Mouse (Mus musculus) lung, adult 2 months (tissue): ENCODE results near the gene Ogdh. TPM values are rescaled to one million over a fixed set of nuclear protein-coding genes. Genes with fewer than 3 reads are reported as not detected.
A peak's percentile ranks its signal among the peaks of the same experiment; 100 is the strongest.
"Not testable (repeated sequence)": the region's sequence is repeated elsewhere in the genome, so short reads cannot be mapped to it uniquely, and the experiment has no call there.

Experiments used
- DNase-seq: peaks from one replicate; pipeline ENCODE4 v3.0.0; 2022
- H3K4me1 ChIP-seq: fragments of 200-500 bp; 2 replicates; pipeline ENCODE4 v1.6.1; 2011; ENCODE audit warnings: low read length; ENCODE audit not compliant: control insufficient read depth, insufficient read depth
- H3K4me3 ChIP-seq: fragments of 200-500 bp; replicated peaks from 2 replicates; pipeline ENCODE3; 2011; ENCODE audit warnings: low read depth, mild to moderate bottlenecking, control low read depth, low read length; ENCODE audit errors: extremely low read depth
- CTCF ChIP-seq: fragments of 200-500 bp; IDR thresholded peaks from 2 replicates; pipeline ENCODE4 v1.5.1; 2011; ENCODE audit warnings: mild to moderate bottlenecking, low read length, control low read depth; ENCODE audit not compliant: insufficient read depth
- POLR2A ChIP-seq: fragments of 200-500 bp; IDR thresholded peaks from 2 replicates; pipeline ENCODE4 v1.6.1; 2011; ENCODE audit warnings: low read depth, mild to moderate bottlenecking, control low read depth, low read length, borderline replicate concordance; ENCODE audit errors: extremely low read depth
- WGBS: fragments of 180-500 bp; shearing (Covaris S2); methylation state at CpG from one replicate; pipeline ENCODE4 v1.1.7; 2018; 5-methylcytosine and 5-hydroxymethylcytosine counted together
- polyA plus RNA-seq: library from polyadenylated mRNA; depleted of rRNA; stranded (reverse); fragments of >200 nt; gene quantifications from 2 replicates; pipeline ENCODE4 v1.2.3, GENCODE M21; 2012

The Ogdh gene
- polyA plus RNA-seq, 1 experiment, result 181 TPM

- Histone ChIP-seq H3K4me3 (no peak overlapping the region), H3K4me1 (no peaks in the 10 kb centered on the region)
- no peak for TF ChIP-seq CTCF
- TF ChIP-seq POLR2A, result no peak
- no peak for DNase-seq
- WGBS, result 84% methylated on average over 4 of the region's 4 CpGs
Observed at GRCm38 (mm10) chr11:6336689-6337088, 45.3 kb downstream of the Ogdh start.

DNA sequence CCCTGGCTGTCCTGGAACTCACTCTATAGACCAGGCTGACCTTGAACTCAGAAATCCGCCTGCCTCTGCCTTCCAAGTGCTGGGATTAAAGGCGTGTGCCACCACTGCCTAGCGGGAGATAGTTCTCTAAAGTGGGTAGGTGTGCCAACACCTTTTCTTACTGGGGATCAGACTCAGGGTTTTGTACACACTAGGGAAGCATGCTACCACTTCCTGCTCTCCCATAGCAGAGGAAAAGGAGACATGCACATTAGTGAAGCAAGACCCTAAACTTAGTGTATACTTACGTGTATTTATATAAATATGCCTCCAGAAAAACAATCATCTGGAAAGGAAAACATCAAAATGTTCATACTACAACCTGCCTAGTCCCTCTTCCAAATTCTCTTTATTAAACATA, 54.5 kb downstream of the Ogdh start:
- WGBS, result 94% methylated on average over 4 of the region's 4 CpGs
- Histone ChIP-seq H3K4me3 (no peak overlapping the region), H3K4me1 (no peaks in the 10 kb centered on the region)
- TF ChIP-seq CTCF (no peak), POLR2A (no peak)
- DNase-seq, result no peak

- no peak for DNase-seq
- Histone ChIP-seq H3K4me1 (no peaks in the 10 kb centered on the region), H3K4me3 (no peak overlapping the region)
- TF ChIP-seq POLR2A, result no peak
- 77% methylated on average over 7 of the region's 7 CpGs for WGBS
Observed at GRCm38 (mm10) chr11:6346966-6347365, 55.5 kb downstream of the Ogdh start.

DNA sequence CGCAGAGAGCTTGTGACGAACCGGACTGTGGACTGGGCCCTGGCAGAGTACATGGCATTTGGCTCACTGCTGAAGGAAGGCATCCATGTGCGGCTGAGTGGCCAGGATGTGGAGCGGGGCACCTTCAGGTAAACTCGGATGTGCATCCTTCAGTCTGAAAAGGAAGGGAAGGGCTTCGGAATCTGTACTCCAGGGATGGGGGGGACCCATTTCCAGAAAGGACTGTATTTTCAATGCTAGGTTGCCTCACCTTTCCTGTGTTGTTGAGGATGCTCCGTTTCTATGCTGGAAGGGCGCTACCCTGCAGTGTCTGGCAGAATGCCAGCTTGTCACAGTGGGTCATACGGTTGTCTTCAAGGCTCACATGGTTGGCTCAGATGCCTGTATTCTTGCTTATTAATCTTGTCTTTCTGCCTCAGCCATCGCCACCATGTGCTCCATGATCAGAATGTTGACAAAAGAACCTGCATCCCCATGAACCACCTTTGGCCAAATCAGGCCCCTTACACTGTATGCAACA, 57.3 kb downstream of the Ogdh start:
- TF ChIP-seq POLR2A, result no peak
- no peak for TF ChIP-seq CTCF
- Histone ChIP-seq H3K4me1 (no peaks in the 10 kb centered on the region), H3K4me3 (no peak overlapping the region)
- DNase-seq, result no peak
- WGBS, result 84% methylated on average over 11 of the region's 11 CpGs

DNA sequence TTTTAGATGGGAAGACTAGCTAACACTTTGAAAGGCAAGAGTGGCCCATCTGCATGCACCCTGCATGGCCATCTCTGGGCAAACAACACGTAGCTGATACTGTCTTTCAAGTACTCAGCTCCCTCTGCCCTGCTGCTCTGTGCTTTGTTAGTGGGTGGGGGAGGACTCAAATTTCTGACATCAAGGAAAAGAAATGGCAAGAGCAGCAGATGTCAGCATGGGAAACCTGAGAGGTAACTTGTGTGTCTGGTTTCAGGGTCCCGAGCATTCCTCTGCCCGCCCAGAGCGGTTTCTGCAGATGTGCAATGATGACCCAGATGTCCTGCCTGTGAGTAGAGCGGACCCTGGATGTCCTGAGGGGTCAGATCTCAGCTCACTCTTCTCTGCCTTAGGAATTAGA, 58.2 kb downstream of the Ogdh start:
- TF ChIP-seq CTCF (no peak), POLR2A (no peak)
- no peak for DNase-seq
- Histone ChIP-seq H3K4me1 (no peaks in the 10 kb centered on the region), H3K4me3 (no peak overlapping the region)
- 97% methylated on average over 5 of the region's 5 CpGs for whole genome bisulfite sequencing

DNA sequence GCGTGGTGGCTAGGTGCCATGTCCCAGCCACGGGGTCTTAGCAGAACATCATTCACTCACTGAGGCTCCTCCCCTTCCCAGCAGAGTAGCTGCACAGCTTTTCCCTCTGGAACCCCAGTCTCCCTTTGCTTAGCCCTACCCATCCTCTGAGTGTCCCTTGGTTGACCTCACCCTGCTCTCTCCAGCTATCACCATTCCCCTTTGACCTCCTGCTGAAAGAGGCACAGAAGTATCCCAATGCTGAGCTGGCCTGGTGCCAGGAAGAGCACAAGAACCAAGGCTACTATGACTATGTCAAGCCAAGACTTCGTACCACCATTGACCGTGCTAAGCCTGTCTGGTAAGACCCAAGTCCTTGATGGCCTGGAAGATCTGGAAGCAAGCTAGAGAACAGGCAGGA, 63.7 kb downstream of the Ogdh start:
- WGBS, result 83% methylated on average over 4 of the region's 4 CpGs
- Histone ChIP-seq H3K4me1 (no peaks in the 10 kb centered on the region), H3K4me3 (no peak overlapping the region)
- DNase-seq, result no peak
- TF ChIP-seq CTCF, result no peak
- TF ChIP-seq POLR2A, result no peak

- no peak for DNase-seq
- Histone ChIP-seq H3K4me1 (no peaks in the 10 kb centered on the region), H3K4me3 (no peak overlapping the region)
- TF ChIP-seq CTCF (no peak), POLR2A (no peak)
- WGBS, result 93% methylated on average over 9 of the region's 9 CpGs
Observed at GRCm38 (mm10) chr11:6364581-6365275, 73.3 kb downstream of the Ogdh start.

GRCm38 (mm10) chr11:6365885-6366284, 74.5 kb downstream of the Ogdh start:
- Histone ChIP-seq H3K4me3 (no peak overlapping the region), H3K4me1 (no peaks in the 10 kb centered on the region)
- TF ChIP-seq CTCF (peak; percentile 88), POLR2A (no peak)
- peak; percentile 55 for DNase-seq
- WGBS, result 7% methylated on average over 11 of the region's 11 CpGs

DNA sequence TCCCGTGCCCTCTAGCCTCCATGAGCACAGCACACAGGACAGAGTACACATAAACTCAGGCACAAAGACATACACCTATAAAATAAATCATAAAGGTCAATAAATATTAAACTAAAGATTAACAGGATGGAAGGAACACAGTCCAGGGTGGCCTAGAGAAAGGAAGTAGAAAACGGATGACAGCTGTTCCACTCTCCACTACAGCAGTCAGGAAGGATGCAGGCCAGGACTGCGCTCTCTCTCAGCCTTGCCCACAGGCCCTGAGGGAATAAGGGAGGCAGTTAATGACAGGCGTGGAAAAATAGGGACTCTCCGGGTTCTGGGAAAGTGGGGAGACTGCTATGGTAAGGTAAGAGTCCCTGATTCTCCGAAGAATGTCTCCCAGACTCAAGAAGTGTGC, 75.0 kb downstream of the Ogdh start:
- 69% methylated on average over 6 of the region's 6 CpGs for WGBS
- no peak for TF ChIP-seq CTCF
- TF ChIP-seq POLR2A, result no peak

DNA sequence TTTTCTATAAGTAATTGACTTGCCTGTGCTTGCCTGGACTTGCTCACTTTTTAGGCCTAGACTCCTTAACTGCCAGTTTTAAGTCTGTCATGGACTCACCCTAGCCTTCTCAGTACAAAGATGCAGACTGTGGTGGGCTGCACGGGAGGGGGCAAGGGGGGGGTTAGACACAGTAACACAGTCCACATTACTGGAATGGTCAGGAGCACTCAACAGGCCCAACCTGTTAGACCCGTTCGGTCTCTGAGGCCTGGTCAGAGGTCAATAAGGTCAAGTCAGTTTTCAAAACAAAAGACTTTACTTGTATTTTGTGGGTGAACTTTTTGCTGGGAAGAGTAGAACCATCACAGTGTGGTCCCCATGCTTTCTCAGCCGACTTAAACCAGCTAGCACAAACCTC, 75.7 kb downstream of the Ogdh start:
- DNase-seq, result no peak
- Histone ChIP-seq H3K4me3 (no peak overlapping the region), H3K4me1 (no peaks in the 10 kb centered on the region)
- 64% methylated on average over 4 of the region's 4 CpGs for WGBS
- TF ChIP-seq CTCF, result no peak
- no peak for TF ChIP-seq POLR2A

More for the DNA sequence above, 75.0 kb downstream of the Ogdh start:
- DNase-seq, result no peak
- Histone ChIP-seq H3K4me1 (no peaks in the 10 kb centered on the region), H3K4me3 (no peak overlapping the region)

GRCm38 (mm10) chr11:6367986-6368385, 76.6 kb downstream of the Ogdh start:
- not testable (repeated sequence) for H3K4me3 ChIP-seq, H3K4me1 ChIP-seq, DNase-seq
- 77% methylated on average over 5 of the region's 5 CpGs for WGBS
